In the genomic region with DNA sequence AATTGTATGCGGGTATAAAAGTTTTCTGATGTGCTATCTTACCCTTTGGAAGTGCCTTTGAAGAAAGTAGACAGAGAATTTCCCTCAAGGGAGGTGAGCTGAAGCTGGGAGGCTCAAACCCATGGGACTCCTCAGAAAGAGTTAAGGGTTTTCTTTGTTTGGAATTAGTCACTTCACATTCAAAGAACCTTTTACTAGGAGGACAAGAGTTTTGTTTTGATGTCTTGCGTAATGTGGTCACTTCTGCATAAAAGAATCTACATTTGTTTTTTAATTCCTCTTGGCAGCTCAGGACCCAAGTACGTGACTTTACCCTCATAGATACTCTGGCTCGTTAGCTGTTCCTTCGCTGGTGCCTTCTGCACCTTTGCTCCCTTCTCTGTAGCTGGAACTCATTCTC, we compare ENCODE assay signal across 21 mouse cellular contexts.
"Had no signal": no experiment of that assay in that cellular context is flagged by ENCODE, and none has a peak within 500 bp of the region (broad histone marks: within the 10 kb centered on the region; RNA-seq: fewer than 3 reads in every experiment).

No protein-coding gene starts in this region.

- H3K9me3 ChIP-seq: limb, embryonic 12.5 days; limb, embryonic 15.5 days; lung, embryonic 15.5 days; midbrain, embryonic 12.5 days; neural tube, embryonic 13.5 days; stomach, embryonic 15.5 days had no signal

- H3K4me3 ChIP-seq: limb, embryonic 12.5 days; limb, embryonic 15.5 days; lung, embryonic 15.5 days; midbrain, embryonic 12.5 days; myocyte; neural tube, embryonic 13.5 days; stomach, embryonic 15.5 days had no signal

- ATAC-seq: inflammation-experienced regulatory T-cells, adult 6 months; intestine, embryonic 16.5 days; liver, postnatal 0 days; midbrain, embryonic 16.5 days had no signal

- H3K9ac ChIP-seq: limb, embryonic 12.5 days; limb, embryonic 15.5 days; liver, embryonic 14.5 days; liver, postnatal 0 days; lung, embryonic 15.5 days; midbrain, embryonic 12.5 days; neural tube, embryonic 13.5 days; stomach, embryonic 15.5 days had no signal

- H3K27ac ChIP-seq: kidney, postnatal 0 days; limb, embryonic 12.5 days; limb, embryonic 15.5 days; liver, embryonic 14.5 days; lung, embryonic 15.5 days; midbrain, embryonic 12.5 days; neural tube, embryonic 13.5 days; stomach, embryonic 15.5 days had no signal

- H3K36me3 ChIP-seq: limb, embryonic 12.5 days; limb, embryonic 15.5 days; lung, embryonic 15.5 days; midbrain, embryonic 12.5 days; neural tube, embryonic 13.5 days; stomach, embryonic 15.5 days had no signal

- H3K4me1 ChIP-seq: limb, embryonic 12.5 days; limb, embryonic 15.5 days; lung, embryonic 15.5 days; midbrain, embryonic 12.5 days; neural tube, embryonic 13.5 days; stomach, embryonic 15.5 days had no signal

- H3K27me3 ChIP-seq: limb, embryonic 12.5 days; limb, embryonic 15.5 days; lung, embryonic 15.5 days; midbrain, embryonic 12.5 days; neural tube, embryonic 13.5 days; stomach, embryonic 15.5 days had no signal

- H3K4me2 ChIP-seq: limb, embryonic 12.5 days; limb, embryonic 15.5 days; liver, embryonic 11.5 days; lung, embryonic 15.5 days; midbrain, embryonic 12.5 days; neural tube, embryonic 13.5 days; stomach, embryonic 15.5 days had no signal

- DNase-seq: kidney, adult 18-20 months; kidney, postnatal 25 days; left cerebral cortex, postnatal 4 days; liver, postnatal 0 days; retina, postnatal 1 day; right cerebral cortex, postnatal 25 days; spleen, adult 18-20 months; thymus, postnatal 25 days had no signal
